Mouse (Mus musculus): ENCODE results near the gene Kdm2b.

The Kdm2b gene

GRCm38 (mm10) chr5:122970056-122970455 lies 19.6 kb downstream of the Kdm2b start:
- no peak for DNase-seq

- peak; percentile 69 for DNase-seq
Observed at GRCm38 (mm10) chr5:122968322-122968721, 21.3 kb downstream of the Kdm2b start.

GRCm38 (mm10) chr5:122965427-122965826 lies 24.2 kb downstream of the Kdm2b start:
- peak; percentile 48 for DNase-seq

GRCm38 (mm10) chr5:122964853-122965252 lies 24.8 kb downstream of the Kdm2b start:
- no peak for DNase-seq

DNA sequence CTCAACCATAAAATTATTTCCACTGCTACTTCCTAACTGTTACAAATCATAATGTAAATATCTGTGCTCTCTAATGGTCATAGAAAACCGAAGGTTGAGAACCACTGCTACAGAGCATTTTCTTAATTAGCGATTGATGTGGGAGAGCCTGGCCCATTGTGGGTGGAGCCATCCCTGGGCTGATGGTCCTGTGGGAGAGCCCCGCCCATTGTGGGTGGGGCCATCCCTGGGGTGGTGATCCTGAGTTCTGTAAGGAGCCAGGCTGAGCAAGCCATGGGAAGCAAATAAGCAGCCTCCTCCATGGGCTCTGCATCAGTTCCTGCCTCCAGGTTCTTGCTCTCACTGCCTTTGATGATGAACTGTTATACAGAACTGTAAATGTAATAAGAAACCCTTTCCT lies 27.7 kb downstream of the Kdm2b start:
- no peak for DNase-seq

DNA sequence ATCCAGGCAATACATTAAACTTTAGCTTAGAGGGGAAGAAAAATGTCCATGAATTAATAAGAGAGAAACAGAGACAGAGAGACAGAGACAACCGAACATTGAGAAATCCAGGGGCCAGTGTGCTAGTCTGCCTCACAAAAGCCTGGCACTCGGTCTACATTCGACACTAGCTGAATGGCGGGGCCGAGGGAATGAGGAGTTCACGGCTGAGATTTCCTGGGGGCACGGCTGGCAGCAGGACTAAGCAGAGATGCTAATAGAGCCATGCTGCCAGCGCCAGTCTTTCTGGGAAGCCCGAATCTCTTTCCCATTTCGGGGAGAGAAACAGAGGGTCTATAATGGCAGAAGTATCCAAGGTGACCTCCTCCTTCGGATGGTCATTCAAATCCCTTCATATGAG lies 30.2 kb downstream of the Kdm2b start:
- no peak for DNase-seq

DNA sequence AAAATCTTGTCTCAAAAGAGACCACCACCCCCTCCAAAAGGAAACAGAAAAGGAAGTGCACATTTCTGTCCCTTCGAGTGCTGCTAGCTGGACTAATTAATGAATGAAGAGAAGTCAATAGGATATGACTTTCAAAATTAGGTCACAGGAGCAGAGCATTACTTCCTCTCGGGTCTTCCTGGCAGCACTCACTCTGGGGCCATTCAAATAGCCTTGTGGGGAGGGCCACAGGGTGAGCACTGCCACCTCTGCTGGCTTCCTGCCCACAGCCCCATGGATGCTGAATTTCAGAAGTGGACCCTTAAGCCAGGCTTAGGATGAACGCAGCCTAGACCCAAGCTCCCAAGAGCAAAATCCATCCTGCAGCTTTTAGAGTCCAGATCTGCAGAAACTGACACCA lies 33.6 kb downstream of the Kdm2b start:
- no peak for DNase-seq

- DNase-seq, result peak; percentile 56
Observed at GRCm38 (mm10) chr5:122951913-122952641, 37.5 kb downstream of the Kdm2b start.

GRCm38 (mm10) chr5:122951056-122951912 lies 38.3 kb downstream of the Kdm2b start:
- peak; percentile 85 for DNase-seq

GRCm38 (mm10) chr5:122950329-122950953 lies 39.2 kb downstream of the Kdm2b start:
- peak; percentile 61 for DNase-seq

DNA sequence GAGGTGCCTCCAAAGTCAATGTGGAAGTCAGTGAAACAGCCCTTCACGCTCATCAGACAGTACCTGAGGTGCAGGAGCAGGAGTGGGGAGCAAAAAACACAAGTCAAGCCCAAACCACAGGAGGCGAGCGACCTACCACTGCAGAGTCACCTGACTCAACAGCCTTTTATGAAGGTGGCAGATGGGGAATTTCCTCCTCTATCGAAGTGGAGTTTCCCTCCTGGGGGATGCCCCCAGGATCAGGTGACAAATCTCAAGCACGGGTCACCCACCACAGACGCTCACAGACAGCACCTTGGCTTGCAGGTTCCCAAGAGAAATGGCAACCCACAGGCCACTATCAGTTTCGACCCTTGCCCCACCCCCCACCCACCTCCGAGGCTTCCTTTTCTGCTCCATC lies 40.5 kb downstream of the Kdm2b start:
- no peak for DNase-seq

GRCm38 (mm10) chr5:122947534-122947933 lies 42.1 kb downstream of the Kdm2b start:
- DNase-seq, result no peak

DNA sequence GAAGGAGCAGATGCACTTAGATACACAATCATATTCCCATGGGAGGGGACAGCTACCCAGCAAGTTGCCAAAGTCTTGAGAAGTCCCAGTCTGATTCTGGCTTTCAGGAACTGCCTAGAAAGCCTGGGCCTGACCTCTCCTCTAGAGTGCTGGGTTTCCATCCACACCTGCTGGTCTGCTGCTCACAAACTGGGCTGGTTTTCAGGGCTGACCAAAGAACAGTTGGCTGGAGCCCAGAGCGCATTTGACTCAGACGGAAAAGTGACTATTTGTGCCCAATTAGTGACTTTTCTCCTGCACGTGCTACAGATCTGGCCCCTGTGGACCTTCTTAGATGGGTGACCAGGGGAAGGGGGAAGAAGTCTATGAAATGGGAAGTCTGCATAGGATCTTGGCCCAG lies 50.9 kb downstream of the Kdm2b start:
- peak; percentile 50 for DNase-seq

DNA sequence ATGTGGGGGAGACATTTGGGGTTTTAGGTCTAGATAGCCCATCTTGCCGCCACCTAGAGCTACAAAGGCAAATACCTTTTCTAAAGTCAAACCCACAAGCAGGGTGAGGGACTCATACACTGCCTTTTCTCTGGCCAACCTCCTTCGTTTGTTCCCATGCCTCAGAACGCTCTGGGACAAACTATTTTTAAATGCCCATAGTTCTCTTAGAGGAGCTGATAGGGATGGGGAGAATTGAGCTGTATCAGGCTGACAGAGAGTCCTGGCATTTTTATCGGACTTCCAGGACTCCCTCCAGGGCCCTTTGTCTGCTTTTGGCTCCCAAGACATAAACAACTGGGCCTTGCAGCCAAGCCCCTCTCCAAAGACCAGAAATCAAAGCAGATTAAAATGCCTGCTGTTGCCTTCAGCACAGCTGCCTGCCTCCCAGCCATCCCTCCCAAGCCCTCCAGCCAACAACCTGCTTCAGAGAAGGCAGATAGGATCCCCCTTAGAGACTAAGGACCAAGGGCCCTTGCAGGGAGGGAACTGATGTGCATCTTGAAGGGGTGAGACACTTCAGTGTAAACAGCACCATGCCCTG lies 51.6 kb downstream of the Kdm2b start:
- DNase-seq, result no peak

- DNase-seq, result no peak
Observed at GRCm38 (mm10) chr5:122937031-122937430, 52.6 kb downstream of the Kdm2b start.

- DNase-seq, result no peak
Observed at GRCm38 (mm10) chr5:122935810-122936209, 53.8 kb downstream of the Kdm2b start.

DNA sequence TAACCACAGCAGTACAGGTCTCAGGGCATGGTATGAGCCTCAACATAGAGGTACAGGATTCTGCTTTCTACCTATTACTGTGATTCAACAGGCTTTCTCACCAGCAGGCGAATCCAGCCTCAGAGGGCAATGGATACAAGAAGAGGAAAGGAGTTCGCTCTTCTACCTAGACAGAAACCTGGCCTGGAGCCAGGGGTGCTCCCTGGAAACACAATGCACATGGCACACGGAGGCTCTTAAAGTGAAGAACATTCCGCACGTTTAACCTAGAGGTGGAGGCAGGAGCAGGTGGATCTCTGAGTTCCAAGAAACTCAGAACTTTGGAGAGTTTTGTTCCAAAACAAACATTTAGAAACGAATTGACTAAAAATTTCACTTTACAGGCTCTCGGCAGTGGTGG lies 58.6 kb downstream of the Kdm2b start:
- no peak for DNase-seq

DNA sequence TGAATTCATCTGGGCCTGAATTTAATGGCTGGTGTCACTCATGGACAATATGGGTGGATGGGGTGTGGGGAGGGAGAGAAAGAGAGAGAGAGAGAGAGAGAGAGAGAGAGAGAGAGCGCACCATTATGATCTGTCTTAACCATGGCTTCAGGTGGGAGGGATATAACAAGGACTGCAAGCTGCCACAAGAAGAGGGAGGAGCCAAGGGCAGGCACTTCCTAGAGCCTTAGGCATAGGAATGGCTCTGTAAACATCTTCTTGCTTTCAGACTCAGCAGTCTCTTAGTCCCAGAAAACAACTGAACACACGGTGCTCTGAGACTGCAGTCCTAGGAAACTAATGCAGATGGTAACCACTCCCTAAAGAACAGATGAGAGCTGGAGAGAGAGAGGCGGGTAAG lies 61.3 kb downstream of the Kdm2b start:
- no peak for DNase-seq

DNA sequence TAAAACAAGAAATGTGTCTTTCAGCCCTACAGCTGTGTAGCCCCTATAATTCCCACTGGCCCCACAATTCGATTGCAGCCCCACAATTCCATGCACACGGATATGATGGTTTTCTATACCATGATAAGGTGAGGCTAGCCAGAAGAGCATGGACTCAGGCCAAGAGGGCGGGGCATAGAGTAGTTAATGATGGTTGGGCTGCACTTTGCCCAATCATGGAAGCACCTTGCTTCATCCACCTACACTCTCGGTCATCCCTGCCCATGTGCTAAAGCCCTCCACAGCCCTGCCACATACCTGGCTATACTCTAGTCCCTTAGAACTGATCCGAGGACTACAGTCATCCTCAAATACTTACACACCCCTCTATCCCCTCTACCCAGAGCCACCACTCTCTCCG lies 61.9 kb downstream of the Kdm2b start:
- DNase-seq, result no peak

DNA sequence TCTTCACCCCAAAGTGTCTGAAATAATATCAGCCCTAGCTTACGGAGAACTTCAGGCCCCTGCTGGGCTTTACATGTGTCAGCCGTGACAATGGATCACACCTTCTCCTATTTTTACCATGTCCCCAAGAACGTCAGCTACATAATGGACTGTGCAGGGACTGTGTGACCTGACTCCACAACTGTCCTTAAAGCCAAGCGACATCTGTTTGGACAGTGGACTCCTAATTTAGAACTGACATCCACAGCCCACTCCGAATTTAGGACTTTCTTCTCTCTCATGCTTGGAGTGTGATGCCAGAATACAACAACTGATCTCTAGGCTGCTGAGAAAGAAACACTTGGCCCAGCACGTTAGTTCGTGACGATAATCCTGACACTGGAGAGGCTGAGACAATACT lies 62.5 kb downstream of the Kdm2b start:
- no peak for DNase-seq

DNA sequence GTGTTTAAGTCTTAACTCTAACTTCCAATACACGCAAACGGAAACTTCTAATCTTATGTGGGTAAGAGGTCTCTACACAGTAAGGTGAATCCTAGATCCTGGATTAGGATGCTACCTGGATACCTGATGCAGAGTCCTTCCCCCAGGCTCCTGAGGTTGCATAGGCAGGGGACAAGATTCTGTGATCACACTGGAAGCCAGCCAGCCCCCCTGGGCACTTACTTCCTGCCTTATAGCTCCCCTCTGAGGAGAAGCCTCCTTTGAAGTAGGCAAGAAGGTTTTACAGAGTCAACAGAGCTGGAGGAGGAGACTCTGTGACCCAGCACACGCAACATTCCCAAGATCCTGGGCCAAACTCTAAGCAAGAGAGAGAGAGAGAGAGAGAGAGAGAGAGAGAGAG lies 63.3 kb downstream of the Kdm2b start:
- DNase-seq, result no peak

GRCm38 (mm10) chr5:122925534-122925958 lies 64.1 kb downstream of the Kdm2b start:
- peak; percentile 69 for DNase-seq

DNA sequence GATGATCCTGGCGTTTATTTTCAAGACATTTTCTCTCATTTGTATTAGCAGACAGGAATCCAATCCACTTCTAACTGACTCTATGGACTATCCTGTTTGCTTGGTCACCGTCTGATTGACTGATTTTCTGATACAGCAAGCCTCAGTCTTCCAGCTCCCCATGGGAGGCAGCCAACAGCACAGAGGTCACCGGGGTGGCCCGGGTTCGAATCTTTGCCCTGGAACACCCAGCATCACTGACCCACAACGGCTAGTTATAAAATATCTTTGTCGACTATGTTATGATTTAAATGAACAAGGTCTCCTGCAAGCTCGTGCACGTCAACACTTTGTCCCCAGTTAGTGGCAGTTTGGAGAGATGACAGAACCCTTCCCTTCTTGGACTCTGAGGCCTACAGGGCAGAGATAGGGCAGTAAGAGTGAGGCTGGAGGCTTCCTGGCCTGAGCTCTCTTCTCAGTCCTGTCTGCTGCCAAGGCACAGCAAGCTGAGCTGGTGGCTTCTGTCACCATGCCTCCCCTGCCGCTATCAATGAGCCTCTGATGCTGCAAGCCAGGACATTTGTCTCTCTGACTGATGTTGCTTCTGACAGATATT lies 65.7 kb downstream of the Kdm2b start:
- DNase-seq, result peak; percentile 83

Data from cerebellum, adult 9-11 months (tissue).